Mouse (Mus musculus) stomach, postnatal 0 days (tissue): ENCODE measurements around the gene E2f6. TPM values are rescaled to one million over a fixed set of nuclear protein-coding genes. Genes with fewer than 3 reads are reported as not detected.

Experiments used
- ATAC-seq: fragments of 200-750 bp; cut with Nextera tagmentation; 2 replicates; pipeline ENCODE4 v1.8.0; 2017; ENCODE audit not compliant: low FRiP score, low TSS enrichment
- DNase-seq: peaks from one replicate; pipeline ENCODE4 v3.0.0-alpha.2; 2016; ENCODE audit warnings: low spot score
- H3K27ac ChIP-seq: fragments of 300-500 bp; sonication (generic); replicated peaks from 2 replicates; pipeline ENCODE4 v1.5.1; 2014; ENCODE audit warnings: mild to moderate bottlenecking, control low read depth
- H3K27me3 ChIP-seq: fragments of 300-500 bp; sonication (generic); 2 replicates; pipeline ENCODE4 v1.6.1; 2014; ENCODE audit warnings: low read length; ENCODE audit not compliant: control insufficient read depth, insufficient read depth
- H3K36me3 ChIP-seq: fragments of 300-500 bp; sonication (generic); 2 replicates; pipeline ENCODE4 v1.6.1; 2014; ENCODE audit warnings: low read length, mixed read lengths; ENCODE audit not compliant: control insufficient read depth, insufficient read depth
- H3K4me1 ChIP-seq: fragments of 300-500 bp; sonication (generic); replicated peaks from 2 replicates; pipeline ENCODE4 v1.6.1; 2014; ENCODE audit warnings: antibody characterized with exemption; ENCODE audit not compliant: control insufficient read depth, insufficient read depth
- H3K4me2 ChIP-seq: fragments of 300-500 bp; sonication (generic); replicated peaks from 2 replicates; pipeline ENCODE4 v1.6.1; 2014; ENCODE audit warnings: low read depth, mild to moderate bottlenecking, control low read depth, moderate library complexity
- H3K4me3 ChIP-seq: fragments of 300-500 bp; sonication (generic); 2 replicates; pipeline ENCODE4 v1.5.1; 2014; ENCODE audit warnings: low read depth, low read length, control low read depth
- H3K9ac ChIP-seq: fragments of 300-500 bp; sonication (generic); 2 replicates; pipeline ENCODE4 v1.6.1; 2014; ENCODE audit warnings: mild to moderate bottlenecking, low read length, control low read depth, mixed read lengths
- H3K9me3 ChIP-seq: fragments of 300-500 bp; sonication (generic); 2 replicates; pipeline ENCODE4 v1.6.1; 2016; ENCODE audit warnings: low read length; ENCODE audit not compliant: control insufficient read depth
- CTCF ChIP-seq: IDR thresholded peaks from 2 replicates; pipeline ENCODE4 v1.5.1; 2016; ENCODE audit warnings: antibody characterized with exemption, low read depth, mild to moderate bottlenecking, moderate library complexity
- EP300 ChIP-seq: optimal IDR thresholded peaks from 2 replicates; pipeline ENCODE3; 2016; ENCODE audit warnings: antibody characterized with exemption
- WGBS: fragments of 180-500 bp; shearing (Covaris S2); extraction: QIAGEN DNeasy Blood & Tissue Kit; methylation state at CpG from one replicate; pipeline ENCODE4 v1.1.7; 2014; 5-methylcytosine and 5-hydroxymethylcytosine counted together
- polyA plus RNA-seq: library from polyadenylated mRNA; unstranded; fragments of >200 nt; fragmentation: Nextera tagmentation; extraction: Ambion mirVana; gene quantifications from 2 replicates; pipeline ENCODE4 v1.2.1, GENCODE M21; 2015

The E2f6 gene
- polyA plus RNA-seq, 1 experiment from 2014 or later, result 12.7 TPM

DNA sequence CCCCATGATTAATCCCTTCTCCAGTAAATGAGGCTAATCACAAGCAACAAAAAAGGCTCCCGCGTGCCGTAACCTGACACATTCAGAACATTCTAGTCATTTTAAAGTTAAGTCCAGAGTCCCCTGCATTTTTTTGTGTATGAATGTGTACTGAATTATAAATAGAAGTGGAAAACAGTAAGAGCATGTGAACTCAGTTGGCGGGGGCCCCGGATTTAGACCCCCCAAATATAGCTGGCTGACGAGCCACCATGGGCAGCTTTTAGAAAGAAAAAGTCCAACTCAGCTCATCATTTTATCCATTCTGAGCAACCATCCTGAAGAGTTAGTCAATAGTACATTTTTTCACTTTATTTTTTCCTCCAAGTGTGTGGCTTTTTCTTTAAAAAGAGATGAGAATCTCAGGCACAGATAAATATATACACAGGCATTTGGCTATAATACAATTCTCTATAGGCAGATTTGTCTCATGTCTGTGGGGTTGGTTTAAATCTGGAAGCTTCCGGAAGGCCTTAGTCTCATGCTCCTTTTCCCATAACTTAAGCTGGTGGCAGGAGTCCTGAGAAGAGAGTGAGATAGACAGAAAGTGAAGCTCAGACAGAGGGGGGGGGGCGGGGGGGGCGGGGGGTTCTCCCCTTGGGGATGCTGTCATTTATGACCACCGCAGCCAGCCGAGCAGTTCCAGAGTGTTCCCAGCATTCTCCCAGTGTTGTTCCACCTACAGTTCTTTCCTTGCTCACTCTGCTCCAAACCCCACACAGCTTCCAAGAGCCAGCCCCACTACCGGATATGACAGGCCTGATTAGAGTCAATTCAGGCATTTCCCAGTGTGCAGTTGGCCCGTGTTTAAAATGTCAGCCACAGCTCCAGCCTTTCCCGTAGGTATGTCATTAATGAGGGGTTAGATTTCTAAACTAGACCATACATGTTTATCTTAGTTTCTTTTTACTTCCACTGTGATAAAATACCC lies 34.1 kb downstream of the E2f6 start:
- TF ChIP-seq CTCF (no peak), EP300 (no peak)
- Histone ChIP-seq H3K9ac (no peak overlapping the region), H3K27ac (peak overlapping the region; percentile 35; the same call in 1 of the 2 replicates), H3K4me3 (no peak overlapping the region), H3K9me3 (no peaks in the 10 kb centered on the region), H3K4me1 (no peaks in the 10 kb centered on the region), H3K36me3 (no peaks in the 10 kb centered on the region), H3K27me3 (no peaks in the 10 kb centered on the region), H3K4me2 (no peak overlapping the region)
- peak; percentile 24; the same call in 1 of the 2 replicates for ATAC-seq
- 34% methylated on average over 14 of the region's 14 CpGs for WGBS
- peak; percentile 32 for DNase-seq

DNA sequence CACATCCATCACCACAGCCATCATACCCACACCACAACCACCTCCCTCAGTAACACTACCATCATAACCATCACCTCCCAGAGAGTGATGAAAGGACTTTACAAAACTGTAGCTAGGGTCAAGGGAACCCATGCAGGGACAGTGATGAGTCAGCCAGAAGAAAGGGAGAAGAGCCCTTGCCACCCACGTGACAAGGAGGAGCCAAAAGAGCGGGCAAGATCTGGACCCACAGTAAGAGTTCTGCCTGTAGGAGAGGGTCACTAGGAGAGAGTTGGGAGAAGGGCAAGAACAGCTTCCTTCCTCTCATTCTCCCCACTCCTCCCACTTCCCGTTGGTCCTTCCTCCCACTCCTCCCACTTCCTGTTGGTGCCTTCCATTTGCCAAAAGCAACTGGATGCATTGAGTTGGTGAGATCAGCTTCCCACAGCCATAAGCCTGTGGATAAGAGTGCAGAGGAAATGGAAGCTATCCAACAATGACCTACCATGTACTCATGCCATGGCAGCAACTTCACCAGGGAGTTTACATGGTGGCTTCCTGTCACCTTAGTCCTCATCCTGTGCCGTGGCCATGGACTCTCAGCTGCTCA lies 36.5 kb downstream of the E2f6 start:
- TF ChIP-seq EP300 (no peak), CTCF (no peak)
- Histone ChIP-seq H3K27ac (no peak overlapping the region), H3K27me3 (no peaks in the 10 kb centered on the region), H3K36me3 (no peaks in the 10 kb centered on the region), H3K9ac (no peak overlapping the region), H3K4me1 (peaks cover 5% of the 10 kb centered on the region; the same call in 1 of the 2 replicates), H3K4me3 (no peak overlapping the region), H3K9me3 (no peaks in the 10 kb centered on the region), H3K4me2 (no peak overlapping the region)
- DNase-seq (no peak), ATAC-seq (no peak)
- WGBS, result 74% methylated on average over 4 of the region's 4 CpGs

DNA sequence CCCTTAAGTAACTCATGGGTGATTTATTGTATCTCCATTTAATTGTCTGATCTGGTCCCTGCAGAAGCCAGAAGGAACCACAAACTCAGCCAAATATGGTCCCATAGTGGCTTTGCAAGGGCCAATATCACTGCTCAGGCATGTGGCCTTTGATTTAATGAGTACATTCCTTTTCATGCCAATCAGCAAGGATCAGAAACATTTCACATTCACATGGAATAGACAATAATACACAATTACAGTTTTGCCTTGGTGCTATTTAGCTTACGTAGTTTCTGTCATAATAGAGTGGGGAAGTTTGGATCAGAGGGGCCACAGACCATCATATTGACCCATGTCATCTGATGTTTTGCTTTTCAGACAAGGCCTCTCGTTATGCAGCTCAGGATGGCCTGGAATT lies 37.7 kb downstream of the E2f6 start:
- Histone ChIP-seq H3K9ac (no peak overlapping the region), H3K36me3 (no peaks in the 10 kb centered on the region; the same call in 1 of the 2 replicates), H3K27me3 (no peaks in the 10 kb centered on the region), H3K4me1 (peaks cover 5% of the 10 kb centered on the region; the same call in 1 of the 2 replicates), H3K27ac (no peak overlapping the region), H3K9me3 (no peaks in the 10 kb centered on the region), H3K4me2 (no peak overlapping the region), H3K4me3 (no peak overlapping the region)
- WGBS, result 82% methylated on average over 2 of the region's 2 CpGs
- TF ChIP-seq CTCF, result no peak
- TF ChIP-seq EP300, result no peak
- DNase-seq, result no peak
- ATAC-seq, result no peak

DNA sequence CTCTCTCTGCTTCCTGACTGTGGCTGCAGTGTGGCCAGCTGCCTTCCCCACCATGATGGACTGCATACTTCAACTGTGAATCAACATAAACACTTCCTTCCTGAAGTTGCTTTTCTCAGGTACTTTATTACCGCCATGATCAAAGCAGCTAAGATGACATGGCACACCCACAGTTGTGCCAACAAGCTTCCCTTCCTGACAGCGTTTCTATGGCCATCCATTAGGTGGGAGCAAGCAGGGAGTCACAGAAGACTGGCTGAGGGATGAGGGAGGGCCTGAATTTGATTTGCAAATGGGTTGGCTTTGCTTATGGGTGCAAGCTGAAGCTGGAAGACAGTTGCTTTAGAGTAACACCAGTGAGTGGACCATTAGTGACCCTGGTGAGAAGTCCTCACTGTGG lies 39.1 kb downstream of the E2f6 start:
- Histone ChIP-seq H3K4me3 (no peak overlapping the region), H3K27ac (no peak overlapping the region), H3K9ac (no peak overlapping the region), H3K4me1 (peaks cover 8% of the 10 kb centered on the region; the same call in 1 of the 2 replicates), H3K27me3 (no peaks in the 10 kb centered on the region), H3K4me2 (no peak overlapping the region), H3K36me3 (no peaks in the 10 kb centered on the region; the same call in 1 of the 2 replicates), H3K9me3 (no peaks in the 10 kb centered on the region)
- WGBS, result 32% methylated on average over 2 of the region's 2 CpGs
- TF ChIP-seq CTCF (no peak), EP300 (no peak)
- no peak for ATAC-seq
- DNase-seq, result no peak

DNA sequence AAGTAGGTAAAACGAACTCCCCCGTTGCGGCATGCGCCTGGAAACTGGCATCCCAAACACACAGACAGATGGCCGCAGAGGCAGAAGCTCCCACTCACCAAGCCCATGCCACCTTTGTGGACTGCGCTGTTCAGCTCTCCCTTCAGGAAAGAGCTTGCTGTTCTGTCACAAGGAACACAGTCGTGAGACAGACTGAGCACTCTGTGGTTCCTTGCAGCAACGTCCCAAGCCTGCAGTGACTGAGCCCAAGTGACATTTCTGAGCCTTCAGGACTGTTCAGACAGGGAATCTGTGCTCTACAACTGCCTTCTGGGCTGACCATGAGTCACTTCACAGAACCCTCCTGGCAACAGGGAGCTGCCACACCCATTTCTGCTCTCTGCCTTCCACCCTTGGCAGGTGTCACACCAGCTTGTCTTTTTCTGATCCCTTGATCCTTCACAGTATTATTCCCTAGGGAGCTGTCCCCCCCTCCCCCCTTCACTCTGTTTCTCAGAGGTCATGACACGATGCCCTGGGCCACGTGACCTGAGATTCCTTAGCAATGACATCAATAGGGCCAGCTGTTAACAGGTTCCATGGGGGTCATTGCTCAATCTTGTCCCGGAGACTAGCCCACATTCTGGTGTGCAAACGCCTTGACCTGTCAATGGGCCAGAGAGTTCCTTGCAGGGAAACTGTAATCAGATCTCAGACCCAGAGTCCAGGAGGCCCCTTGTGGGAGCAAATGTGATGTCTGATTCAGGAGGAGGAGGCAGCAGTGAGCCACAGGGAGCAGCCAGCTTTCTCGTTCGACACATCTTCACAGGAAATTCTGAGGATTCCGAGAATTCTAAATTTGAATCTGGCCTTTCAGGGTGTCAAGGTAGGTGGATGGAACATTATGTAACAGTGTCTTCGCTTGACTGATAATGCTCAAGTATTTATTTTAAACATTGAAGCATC lies 39.9 kb downstream of the E2f6 start:
- whole genome bisulfite sequencing, result 46% methylated on average over 16 of the region's 16 CpGs
- no peak overlapping the region for H3K4me2 ChIP-seq
- no peak overlapping the region for H3K9ac ChIP-seq
- peaks cover 8% of the 10 kb centered on the region; the same call in 1 of the 2 replicates for H3K4me1 ChIP-seq
- H3K9me3 ChIP-seq, result no peaks in the 10 kb centered on the region
- H3K27ac ChIP-seq, result peak overlapping the region; percentile 25; the same call in 1 of the 2 replicates
- TF ChIP-seq EP300 (peak; percentile 37), CTCF (peak; percentile 55)
- H3K4me3 ChIP-seq, result no peak overlapping the region
- ATAC-seq (peak; percentile 75), DNase-seq (peak; percentile 61)
- no peaks in the 10 kb centered on the region for H3K27me3 ChIP-seq
- no peaks in the 10 kb centered on the region; the same call in 1 of the 2 replicates for H3K36me3 ChIP-seq
